Mouse (Mus musculus) neural tube, embryonic 15.5 days (tissue): ENCODE measurements around the gene Mcub. TPM values are rescaled to one million over a fixed set of nuclear protein-coding genes. Genes with fewer than 3 reads are reported as not detected.
A peak's percentile ranks its signal among the peaks of the same experiment; 100 is the strongest.

Experiments used
- ATAC-seq: fragments of 200-750 bp; cut with Nextera tagmentation; 2 replicates; pipeline ENCODE4 v1.8.0; 2017; ENCODE audit warnings: mild to moderate bottlenecking, moderate TSS enrichment, moderate library complexity; ENCODE audit not compliant: low FRiP score
- H3K27ac ChIP-seq: fragments of 300-500 bp; sonication (generic); replicated peaks from 2 replicates; pipeline ENCODE4 v1.5.1; 2015; ENCODE audit warnings: mild to moderate bottlenecking, inconsistent platforms
- H3K27me3 ChIP-seq: fragments of 300-500 bp; sonication (generic); replicated peaks from 2 replicates; pipeline ENCODE4 v1.6.1; 2015; ENCODE audit warnings: inconsistent platforms
- H3K36me3 ChIP-seq: fragments of 300-500 bp; sonication (generic); 2 replicates; pipeline ENCODE4 v1.6.1; 2015; ENCODE audit warnings: inconsistent platforms
- H3K4me1 ChIP-seq: fragments of 300-500 bp; sonication (generic); 2 replicates; pipeline ENCODE4 v1.6.1; 2015; ENCODE audit warnings: inconsistent platforms
- H3K4me2 ChIP-seq: fragments of 300-500 bp; sonication (generic); 2 replicates; pipeline ENCODE4 v1.6.1; 2015; ENCODE audit warnings: inconsistent platforms, mild to moderate bottlenecking, moderate library complexity
- H3K4me3 ChIP-seq: fragments of 300-500 bp; sonication (generic); replicated peaks from 2 replicates; pipeline ENCODE4 v1.5.1; 2015; ENCODE audit warnings: mild to moderate bottlenecking, inconsistent platforms
- H3K9ac ChIP-seq: fragments of 300-500 bp; sonication (generic); replicated peaks from 2 replicates; pipeline ENCODE4 v1.6.1; 2015; ENCODE audit warnings: mild to moderate bottlenecking, inconsistent platforms
- H3K9me3 ChIP-seq: fragments of 300-500 bp; sonication (generic); replicated peaks from 2 replicates; pipeline ENCODE4 v1.6.1; 2016; ENCODE audit warnings: inconsistent platforms
- WGBS: fragments of 180-500 bp; shearing (Covaris S2); methylation state at CpG from one replicate; pipeline ENCODE4 v1.1.7; 2015; ENCODE audit warnings: mixed read lengths; 5-methylcytosine and 5-hydroxymethylcytosine counted together
- polyA plus RNA-seq: library from polyadenylated mRNA; unstranded; fragments of >200 nt; fragmentation: Nextera tagmentation; extraction: Ambion mirVana; gene quantifications from 2 replicates; pipeline ENCODE4 v1.2.1, GENCODE M21; 2015

Mcub gene
- polyA plus RNA-seq, 1 experiment from 2014 or later: 8.2 TPM

DNA sequence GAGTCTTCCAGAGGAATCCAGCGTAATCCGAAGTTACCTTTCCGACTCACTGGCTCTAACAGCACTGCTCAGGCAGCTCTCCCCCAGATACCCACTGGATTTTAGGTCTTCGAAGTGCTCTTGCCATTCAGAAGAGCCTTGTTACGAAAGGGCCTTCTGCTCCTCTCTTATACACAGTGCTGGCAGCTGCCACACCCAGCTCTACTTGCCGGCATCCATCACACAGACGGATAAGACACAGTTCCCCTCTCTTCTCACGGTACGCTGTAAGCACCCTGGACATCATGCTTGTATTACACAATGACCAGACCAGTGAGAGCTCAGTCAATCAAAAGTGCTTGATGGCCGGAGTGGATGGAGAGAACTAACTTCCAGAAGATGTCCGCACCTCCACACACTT lies 11.8 kb upstream of the Mcub start:
- Histone ChIP-seq H3K27me3 (no peaks in the 10 kb centered on the region), H3K4me2 (no peak overlapping the region), H3K4me1 (no peaks in the 10 kb centered on the region), H3K27ac (no peak overlapping the region), H3K4me3 (no peak overlapping the region), H3K9ac (no peak overlapping the region), H3K9me3 (no peaks in the 10 kb centered on the region), H3K36me3 (peaks cover 39% of the 10 kb centered on the region)
- 90% methylated on average over 11 of the region's 11 CpGs for WGBS
- ATAC-seq: no peak

DNA sequence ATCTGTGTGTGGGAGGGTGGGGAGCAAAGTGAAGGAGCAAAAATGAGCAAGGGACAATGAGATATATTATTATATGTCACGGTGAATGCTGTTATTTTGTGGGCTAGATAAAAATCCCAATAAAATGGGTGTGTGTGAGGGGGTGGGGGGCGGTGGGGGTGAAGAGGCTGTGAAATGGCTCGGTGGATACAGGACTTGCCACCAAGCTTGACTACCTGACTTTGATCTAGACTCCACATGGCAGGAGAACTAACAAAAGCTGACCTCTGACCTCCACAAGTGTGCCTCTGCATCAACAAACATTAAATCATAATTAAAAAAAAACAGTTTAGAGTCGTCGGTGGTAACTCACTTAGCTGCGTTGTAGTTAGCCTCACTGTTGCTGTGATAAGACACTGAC lies 9.5 kb upstream of the Mcub start:
- Histone ChIP-seq H3K36me3 (peaks cover 19% of the 10 kb centered on the region), H3K4me1 (no peaks in the 10 kb centered on the region), H3K27me3 (no peaks in the 10 kb centered on the region), H3K4me2 (no peak overlapping the region), H3K4me3 (no peak overlapping the region), H3K9me3 (no peaks in the 10 kb centered on the region), H3K27ac (no peak overlapping the region), H3K9ac (no peak overlapping the region)
- WGBS: 71% methylated on average over 6 of the region's 6 CpGs
- no peak for ATAC-seq

DNA sequence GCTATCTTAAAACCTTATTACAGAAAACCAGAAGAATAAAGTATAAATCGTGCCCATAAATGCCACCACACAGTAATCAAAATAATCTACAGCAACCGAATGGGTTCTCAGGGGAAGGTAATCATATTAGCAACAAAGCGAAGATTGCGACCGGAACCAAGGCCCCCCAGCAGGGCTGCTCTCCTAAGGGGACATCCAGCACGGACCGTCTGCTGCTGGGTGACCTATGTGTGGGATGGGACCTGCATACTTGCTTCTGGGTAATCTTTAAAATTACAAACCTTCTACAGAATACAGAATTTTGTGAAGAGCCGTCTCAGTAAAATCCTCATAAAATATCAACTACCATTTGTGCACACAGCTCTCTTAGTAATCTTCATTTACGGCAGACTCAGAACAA lies 8.7 kb upstream of the Mcub start:
- Histone ChIP-seq H3K9me3 (no peaks in the 10 kb centered on the region), H3K4me2 (no peak overlapping the region), H3K9ac (no peak overlapping the region), H3K36me3 (peaks cover 13% of the 10 kb centered on the region), H3K27ac (no peak overlapping the region), H3K4me3 (no peak overlapping the region), H3K4me1 (no peaks in the 10 kb centered on the region), H3K27me3 (no peaks in the 10 kb centered on the region)
- no peak for ATAC-seq
- WGBS: 56% methylated on average over 9 of the region's 9 CpGs

DNA sequence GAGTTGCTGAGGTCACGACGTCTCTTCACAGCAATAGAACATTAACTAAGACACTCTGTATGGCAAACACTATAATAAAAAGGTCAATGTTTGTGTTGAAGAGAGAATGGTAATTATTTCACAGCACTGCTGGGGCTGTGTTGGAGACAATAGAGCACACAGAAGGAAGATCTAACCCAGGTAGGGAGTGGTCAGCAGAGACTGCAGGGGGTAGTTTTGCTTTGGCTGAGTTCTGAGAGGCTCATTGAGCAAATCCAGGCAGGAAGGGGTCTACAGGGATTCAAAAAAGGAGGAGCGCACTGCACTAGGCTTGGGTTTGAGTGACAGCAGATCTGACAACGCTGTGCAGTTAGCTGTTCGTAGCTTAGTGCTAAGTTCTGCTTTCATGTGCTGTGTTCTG lies 6.3 kb upstream of the Mcub start:
- 78% methylated on average over 5 of the region's 5 CpGs for WGBS
- no peak for ATAC-seq
- H3K4me2 ChIP-seq: no peak overlapping the region

DNA sequence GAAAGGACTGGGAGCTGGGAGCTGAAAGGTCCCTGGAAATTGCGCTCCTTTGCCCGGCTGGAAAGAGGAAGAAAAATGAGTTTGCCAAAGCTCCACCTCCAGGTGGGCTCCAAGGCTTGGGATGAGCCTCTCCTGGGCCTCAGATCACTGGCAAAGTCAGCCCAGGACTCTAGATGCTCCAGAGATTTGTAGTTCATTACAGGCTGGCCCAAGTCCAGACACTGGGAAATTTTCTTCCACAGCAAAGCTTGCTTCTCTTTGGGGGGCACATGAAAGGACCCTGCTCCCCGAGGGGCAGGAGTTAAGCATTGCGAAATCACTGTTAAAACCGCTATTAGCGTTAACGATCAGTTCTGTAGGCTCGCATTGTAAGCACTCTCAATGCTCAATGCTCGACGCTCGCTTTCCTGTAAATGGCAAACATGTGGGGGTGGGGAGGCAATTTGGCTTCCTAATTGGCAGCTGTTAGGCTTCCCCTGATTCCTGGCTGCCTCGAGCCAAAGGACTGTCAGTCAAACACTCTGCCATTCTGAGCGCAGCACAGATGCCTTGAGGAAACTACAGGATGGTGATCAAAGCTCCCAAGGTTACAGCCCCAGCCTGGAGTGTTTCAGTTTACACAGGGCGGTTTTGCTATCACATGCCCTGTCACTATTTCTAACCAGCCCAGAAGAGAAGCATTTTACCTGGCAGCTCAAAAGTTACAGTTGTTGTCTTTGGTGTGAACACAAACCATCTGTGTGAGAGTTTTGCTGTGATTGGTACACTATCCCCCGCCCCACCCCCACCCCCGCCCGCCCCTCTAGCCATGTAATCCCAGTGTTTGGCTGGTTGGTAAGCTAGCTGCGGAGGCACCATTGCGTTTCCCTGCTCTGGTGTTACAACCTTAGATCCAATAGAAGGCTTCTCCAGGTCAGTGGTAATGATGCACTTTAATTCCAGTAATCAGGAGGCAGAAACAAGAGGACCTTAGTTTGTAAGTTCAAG lies 816 bp upstream of the Mcub start:
- ATAC-seq: peak; percentile 72
- Histone ChIP-seq H3K4me3 (peak overlapping the region; percentile 49), H3K9me3 (no peaks in the 10 kb centered on the region), H3K27me3 (peaks cover 22% of the 10 kb centered on the region), H3K9ac (peak overlapping the region; percentile 53; the same call in 1 of the 2 replicates), H3K27ac (no peak overlapping the region), H3K4me1 (peaks cover 24% of the 10 kb centered on the region), H3K4me2 (peak overlapping the region; percentile 97), H3K36me3 (no peaks in the 10 kb centered on the region)
- 12% methylated on average over 19 of the region's 19 CpGs for WGBS

More for the DNA sequence above, 6.3 kb upstream of the Mcub start:
- H3K36me3 ChIP-seq: peaks cover under 1% of the 10 kb centered on the region; the same call in 1 of the 2 replicates
- H3K27me3 ChIP-seq: no peaks in the 10 kb centered on the region
- no peaks in the 10 kb centered on the region for H3K9me3 ChIP-seq
- no peak overlapping the region for H3K4me3 ChIP-seq
- H3K4me1 ChIP-seq: no peaks in the 10 kb centered on the region
- H3K27ac ChIP-seq: no peak overlapping the region
- H3K9ac ChIP-seq: no peak overlapping the region

DNA sequence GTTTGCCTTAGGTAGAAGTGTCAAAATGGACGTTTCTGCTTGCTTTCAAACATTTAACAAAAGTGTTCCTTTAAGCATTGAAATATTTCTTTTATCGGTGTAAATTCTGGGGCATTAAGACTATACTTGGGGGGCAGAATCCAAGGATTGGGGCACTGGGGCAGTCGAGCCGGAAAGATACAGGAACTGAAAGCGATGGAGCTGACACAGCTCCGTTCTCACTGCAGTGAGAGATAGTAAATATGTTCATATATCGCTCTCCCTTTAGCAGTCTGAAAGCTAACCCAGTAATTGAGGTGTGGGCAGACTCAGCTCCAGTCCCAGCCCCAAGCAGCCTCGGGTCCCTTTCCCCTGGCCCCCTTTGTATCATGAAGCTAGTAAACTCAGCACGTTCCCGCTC lies 975 bp downstream of the Mcub start:
- Histone ChIP-seq H3K9ac (0 out of 2 replicates have a peak overlapping the region, but pooled peaks have one; percentile 53), H3K27ac (no peak overlapping the region), H3K27me3 (peaks cover 22% of the 10 kb centered on the region), H3K4me1 (peaks cover 24% of the 10 kb centered on the region), H3K9me3 (no peaks in the 10 kb centered on the region), H3K4me3 (peak overlapping the region; percentile 49), H3K4me2 (peak overlapping the region; percentile 97), H3K36me3 (no peaks in the 10 kb centered on the region)
- 32% methylated on average over 10 of the region's 10 CpGs for WGBS
- ATAC-seq: peak; percentile 12; the same call in 1 of the 2 replicates

- WGBS: 65% methylated on average over 9 of the region's 9 CpGs
- no peaks in the 10 kb centered on the region for H3K36me3 ChIP-seq
Observed at GRCm38 (mm10) chr3:129967874-129968273, 2.1 kb downstream of the Mcub start.

DNA sequence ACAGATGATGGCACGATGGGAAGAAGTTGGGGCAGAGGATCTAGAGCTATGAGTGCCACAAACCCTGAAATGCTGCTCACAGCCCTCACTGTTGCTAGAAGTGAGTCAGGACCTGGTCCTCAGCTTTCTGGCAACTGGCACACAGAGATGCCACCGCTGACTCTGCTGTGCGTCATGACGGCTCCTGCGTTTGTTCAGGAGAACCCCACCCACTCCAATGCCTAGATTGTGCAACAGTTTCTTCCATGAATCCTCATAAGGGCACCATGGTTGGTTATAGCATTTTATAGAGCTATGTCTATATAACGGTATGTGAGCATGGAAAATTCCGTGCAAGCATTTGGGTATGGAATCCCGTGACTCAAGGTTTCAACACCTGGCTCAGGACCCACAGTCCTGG lies 5.3 kb downstream of the Mcub start:
- H3K36me3 ChIP-seq: no peaks in the 10 kb centered on the region
- no peak for ATAC-seq
- H3K4me1 ChIP-seq: peaks cover 16% of the 10 kb centered on the region
- H3K27me3 ChIP-seq: peaks cover 14% of the 10 kb centered on the region
- 95% methylated on average over 8 of the region's 8 CpGs for whole genome bisulfite sequencing
- no peak overlapping the region for H3K4me2 ChIP-seq
- no peak overlapping the region for H3K27ac ChIP-seq
- H3K4me3 ChIP-seq: no peak overlapping the region
- H3K9me3 ChIP-seq: no peaks in the 10 kb centered on the region
- H3K9ac ChIP-seq: no peak overlapping the region

More at GRCm38 (mm10) chr3:129967874-129968273, 2.1 kb downstream of the Mcub start:
- Histone ChIP-seq H3K4me2 (no peak overlapping the region), H3K9me3 (no peaks in the 10 kb centered on the region), H3K27ac (no peak overlapping the region), H3K27me3 (peaks cover 22% of the 10 kb centered on the region), H3K4me3 (no peak overlapping the region), H3K9ac (no peak overlapping the region), H3K4me1 (peaks cover 27% of the 10 kb centered on the region)
- no peak for ATAC-seq

DNA sequence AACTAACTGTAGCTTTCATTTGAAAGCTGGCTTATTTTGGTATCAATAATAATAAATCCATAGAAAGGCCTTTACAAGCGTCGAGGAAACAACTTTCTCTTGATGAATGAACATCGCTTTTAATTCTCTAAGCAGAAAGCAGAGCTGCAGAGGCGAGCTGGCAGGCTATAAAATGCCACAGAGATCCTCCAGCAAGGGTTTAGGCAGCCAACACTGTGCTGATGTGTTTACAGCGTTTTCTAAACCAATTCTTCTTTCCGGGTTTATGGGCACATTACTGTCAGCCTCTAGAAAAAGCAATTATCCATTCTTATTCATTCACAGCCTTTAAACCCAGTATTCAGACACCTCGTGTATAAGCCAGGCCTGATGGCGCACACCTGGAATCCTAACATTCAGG lies 7.5 kb downstream of the Mcub start:
- no peak overlapping the region for H3K4me2 ChIP-seq
- peaks cover 8% of the 10 kb centered on the region for H3K4me1 ChIP-seq
- H3K27ac ChIP-seq: peak overlapping the region; percentile 56
- H3K9me3 ChIP-seq: no peaks in the 10 kb centered on the region
- H3K9ac ChIP-seq: no peak overlapping the region
- ATAC-seq: peak; percentile 75; the same call in 1 of the 2 replicates
- H3K36me3 ChIP-seq: no peaks in the 10 kb centered on the region
- no peaks in the 10 kb centered on the region for H3K27me3 ChIP-seq
- WGBS: 26% methylated on average over 8 of the region's 8 CpGs
- no peak overlapping the region for H3K4me3 ChIP-seq

- no peak overlapping the region for H3K4me2 ChIP-seq
- WGBS: 80% methylated on average over 4 of the region's 4 CpGs
- ATAC-seq: no peak
- no peak overlapping the region for H3K9ac ChIP-seq
- no peak overlapping the region for H3K27ac ChIP-seq
- H3K9me3 ChIP-seq: no peaks in the 10 kb centered on the region
- H3K27me3 ChIP-seq: no peaks in the 10 kb centered on the region
- H3K36me3 ChIP-seq: no peaks in the 10 kb centered on the region
- no peaks in the 10 kb centered on the region for H3K4me1 ChIP-seq
- no peak overlapping the region for H3K4me3 ChIP-seq
Observed at GRCm38 (mm10) chr3:129953296-129953695, 16.7 kb downstream of the Mcub start.

- WGBS: 85% methylated on average over 5 of the region's 5 CpGs
- H3K27me3 ChIP-seq: no peaks in the 10 kb centered on the region
Observed at GRCm38 (mm10) chr3:129949158-129949773, 20.7 kb downstream of the Mcub start.

DNA sequence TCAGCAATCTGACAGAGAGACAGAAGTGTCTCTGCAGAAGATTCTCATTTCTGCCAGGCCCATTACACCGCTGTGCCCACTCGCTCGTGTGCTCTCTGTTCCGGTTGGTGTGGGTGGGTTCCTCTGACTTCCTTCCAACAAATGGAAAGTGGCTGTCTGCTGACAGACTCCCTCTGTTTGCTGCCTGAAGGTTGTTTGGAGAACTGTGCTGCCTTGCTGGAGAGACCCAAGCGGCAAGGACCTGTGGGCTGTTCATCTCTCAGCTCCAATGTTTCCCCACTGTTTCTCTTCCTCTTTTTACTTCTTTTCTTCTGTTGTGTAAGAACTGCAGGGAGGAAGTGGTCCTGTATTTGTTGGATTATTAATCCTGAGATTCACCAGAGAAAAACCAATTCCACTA lies 21.6 kb downstream of the Mcub start:
- H3K27me3 ChIP-seq: no peaks in the 10 kb centered on the region
- 95% methylated on average over 5 of the region's 5 CpGs for WGBS
- H3K27ac ChIP-seq: no peak overlapping the region
- ATAC-seq: no peak
- H3K9ac ChIP-seq: no peak overlapping the region
- H3K4me2 ChIP-seq: no peak overlapping the region
- H3K36me3 ChIP-seq: no peaks in the 10 kb centered on the region
- H3K4me3 ChIP-seq: no peak overlapping the region
- H3K4me1 ChIP-seq: no peaks in the 10 kb centered on the region
- H3K9me3 ChIP-seq: no peaks in the 10 kb centered on the region

More at GRCm38 (mm10) chr3:129949158-129949773, 20.7 kb downstream of the Mcub start:
- Histone ChIP-seq H3K27ac (no peak overlapping the region), H3K4me2 (no peak overlapping the region), H3K4me1 (no peaks in the 10 kb centered on the region), H3K4me3 (no peak overlapping the region), H3K9ac (no peak overlapping the region), H3K36me3 (no peaks in the 10 kb centered on the region), H3K9me3 (no peaks in the 10 kb centered on the region)
- no peak for ATAC-seq
